Mouse (Mus musculus): Measurements from ENCODE around the gene Atl1.

The Atl1 gene

DNA sequence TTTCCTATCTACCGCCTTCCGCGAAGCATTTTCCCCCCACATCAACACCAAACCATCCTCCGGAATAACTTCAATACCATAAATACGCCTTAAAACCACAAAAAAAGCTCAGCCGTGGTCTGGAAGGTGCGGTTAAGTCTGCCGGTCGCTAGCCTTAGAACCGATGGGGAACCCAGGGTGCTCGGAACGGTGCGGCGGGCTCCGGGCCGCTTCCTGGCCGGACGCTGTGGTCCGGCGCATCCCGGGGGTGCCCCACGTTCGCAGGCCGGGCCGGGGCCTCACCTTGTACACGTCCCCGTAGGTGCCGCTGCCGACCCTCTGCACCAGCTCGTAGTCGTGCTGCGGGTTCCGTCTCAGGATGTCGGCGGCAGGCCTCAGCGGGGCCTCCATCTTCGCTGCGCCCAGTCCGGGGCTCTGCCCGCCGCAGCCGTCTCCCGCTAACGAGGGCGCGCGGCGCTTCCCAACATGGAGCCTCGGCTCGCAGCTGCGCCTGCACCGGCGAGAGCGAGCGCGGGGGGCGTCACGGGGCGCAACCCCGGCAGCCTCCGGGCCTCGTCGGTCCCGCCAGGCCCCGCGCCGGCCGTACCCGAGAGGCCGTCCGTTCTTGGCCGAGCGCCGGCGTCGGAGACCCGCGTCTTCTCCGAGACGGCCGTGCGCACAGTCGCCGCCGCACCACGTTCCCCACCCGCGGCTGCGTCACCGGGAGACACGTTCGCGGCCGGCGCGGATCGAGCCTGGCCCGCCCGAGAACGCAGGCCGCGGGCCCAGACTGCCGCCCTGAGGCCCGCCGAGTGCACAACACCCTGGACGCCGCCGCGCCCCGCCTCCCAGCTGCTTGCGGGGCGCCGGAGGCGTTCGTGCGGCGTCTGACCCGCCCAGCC, at the start of gene Atl1, which contains the start of gene Map4k5:
TSS of gene Atl1 (plus strand) at position 244 of the 881 bp plus-strand sequence.
TSS of gene Map4k5 (minus strand) at position 830 of the 881 bp plus-strand sequence.
- DNase-seq (ENCODE audit: low spot score) = peak; percentile 83

DNA sequence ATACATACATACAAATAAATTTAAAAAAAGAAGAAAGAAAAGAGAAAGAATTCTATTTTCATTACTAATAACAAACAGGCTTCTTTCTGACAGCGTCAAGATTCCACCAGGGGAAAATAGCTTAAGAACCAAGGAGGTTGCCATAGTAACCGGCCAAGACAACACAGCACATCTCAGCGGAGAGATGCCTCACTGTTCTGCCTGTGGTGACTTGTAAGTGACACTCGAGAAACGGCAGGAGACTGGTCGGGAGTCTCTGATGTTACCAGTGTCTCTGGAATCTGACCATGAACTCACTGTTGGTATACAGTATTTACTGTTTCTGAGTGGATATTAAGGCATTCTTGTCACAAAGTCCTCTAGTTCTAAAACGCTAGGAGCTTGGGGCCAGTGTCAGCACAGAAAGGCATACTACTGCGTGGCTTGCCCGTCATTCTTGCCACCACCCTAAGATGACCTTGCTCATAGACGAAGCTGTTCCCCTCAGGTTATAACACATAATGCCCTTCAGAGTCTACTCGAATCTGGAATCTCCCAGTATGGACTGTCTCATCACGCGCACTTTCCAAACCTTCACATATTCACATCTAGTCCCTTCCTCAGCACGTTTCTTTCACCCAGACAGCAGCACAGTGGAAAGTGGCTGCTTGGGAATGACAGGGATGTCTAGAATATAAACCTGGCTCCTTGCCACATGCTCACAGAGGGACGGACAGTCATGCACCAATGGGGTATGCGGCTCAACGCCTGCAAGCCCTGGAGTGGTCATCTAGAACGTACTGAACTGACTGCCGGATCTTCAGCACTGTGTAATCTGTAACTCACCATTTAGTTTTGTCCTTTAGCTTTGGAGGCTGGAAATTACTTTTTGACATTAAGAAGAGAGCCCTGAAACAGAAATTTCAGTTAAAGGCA, 48.6 kb upstream of the Atl1 start:
- DNase-seq (ENCODE audit: low spot score) = no peak

- no peak for DNase-seq (ENCODE audit: low spot score)
Observed at GRCm38 (mm10) chr12:69845722-69846121, 46.7 kb upstream of the Atl1 start.

DNA sequence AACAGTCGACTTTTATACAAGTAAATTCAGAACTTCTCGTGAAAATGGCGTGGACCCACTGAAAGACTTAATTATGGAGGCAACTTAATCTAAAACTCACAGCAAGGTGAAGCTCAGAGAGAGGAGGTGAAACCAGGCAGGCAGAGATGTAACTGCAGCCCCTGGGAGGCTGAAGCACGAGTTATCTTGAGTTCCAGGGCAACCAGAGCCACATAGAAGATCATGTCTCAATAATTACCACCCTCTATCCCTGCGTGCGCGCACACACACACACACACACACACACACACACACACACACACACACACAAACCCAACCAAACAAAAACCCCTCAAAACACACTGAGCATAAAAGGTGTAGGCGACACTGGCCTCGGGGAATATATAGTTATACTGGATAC, 45.9 kb upstream of the Atl1 start:
- DNase-seq (ENCODE audit: low spot score) = no peak

DNA sequence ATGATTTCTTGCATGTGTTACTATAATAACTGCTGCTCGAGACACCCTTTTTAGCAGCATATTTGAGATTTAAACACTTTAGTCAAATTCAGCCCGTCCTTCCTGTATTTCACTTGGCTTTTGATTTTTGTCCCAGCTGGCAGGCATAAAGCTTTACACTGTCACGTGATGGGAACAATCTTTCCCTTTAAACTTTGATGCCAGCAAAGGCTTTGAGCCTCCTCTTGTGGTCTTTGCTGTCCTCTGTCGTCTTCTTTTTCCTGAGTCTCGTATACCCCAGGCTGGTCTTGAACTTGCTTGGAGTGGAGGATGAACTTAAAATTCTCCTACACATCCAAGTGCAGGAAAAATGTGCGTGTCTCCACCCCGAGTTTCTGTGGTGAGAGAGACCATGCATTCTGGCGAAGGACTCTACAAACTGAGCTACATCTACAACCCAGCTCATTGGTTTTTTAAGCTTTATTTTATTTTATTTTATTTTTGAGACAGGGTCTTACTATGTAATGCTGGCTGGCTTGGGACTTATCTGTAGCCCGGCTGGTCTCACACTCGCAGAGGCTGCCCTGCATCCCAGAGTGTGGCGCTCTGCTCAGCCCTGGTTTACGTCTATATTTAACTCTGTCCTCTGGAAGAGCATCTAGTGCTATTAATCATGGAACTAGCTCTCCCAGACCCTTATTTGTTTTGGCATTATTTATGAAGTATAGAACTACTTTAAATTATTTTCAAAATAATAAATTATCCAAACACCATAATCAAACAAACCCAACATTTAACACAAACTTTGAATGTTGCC, 44.1 kb upstream of the Atl1 start:
- no peak for DNase-seq (ENCODE audit: low spot score)

- DNase-seq (ENCODE audit: low spot score) = no peak
Observed at GRCm38 (mm10) chr12:69852288-69852687, 40.1 kb upstream of the Atl1 start.

DNA sequence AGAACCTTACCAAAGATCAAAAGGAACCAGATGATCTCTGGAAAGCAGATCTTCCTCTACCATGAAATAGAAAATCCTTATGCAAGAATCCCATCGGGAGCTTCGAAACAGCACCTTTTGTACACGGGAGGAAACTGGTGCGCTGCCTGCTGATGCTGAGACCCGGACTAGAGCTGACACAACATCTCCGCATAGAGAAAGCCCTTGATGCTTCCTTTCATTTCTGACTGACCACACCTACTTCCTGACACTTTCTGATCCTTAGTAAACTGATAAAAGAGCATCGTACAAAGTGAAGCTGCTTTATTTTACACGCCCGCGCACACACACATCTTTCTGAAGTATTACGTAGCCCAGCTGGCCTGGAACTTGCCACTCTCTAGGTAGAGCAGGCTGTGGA, 39.0 kb upstream of the Atl1 start:
- DNase-seq (ENCODE audit: low spot score) = no peak

GRCm38 (mm10) chr12:69853942-69854341, 38.5 kb upstream of the Atl1 start:
- no peak for DNase-seq (ENCODE audit: low spot score)

- no peak for DNase-seq (ENCODE audit: low spot score)
Observed at GRCm38 (mm10) chr12:69855641-69856300, 36.6 kb upstream of the Atl1 start.

- DNase-seq (ENCODE audit: low spot score) = no peak
Observed at GRCm38 (mm10) chr12:69856398-69856797, 36.0 kb upstream of the Atl1 start.

DNA sequence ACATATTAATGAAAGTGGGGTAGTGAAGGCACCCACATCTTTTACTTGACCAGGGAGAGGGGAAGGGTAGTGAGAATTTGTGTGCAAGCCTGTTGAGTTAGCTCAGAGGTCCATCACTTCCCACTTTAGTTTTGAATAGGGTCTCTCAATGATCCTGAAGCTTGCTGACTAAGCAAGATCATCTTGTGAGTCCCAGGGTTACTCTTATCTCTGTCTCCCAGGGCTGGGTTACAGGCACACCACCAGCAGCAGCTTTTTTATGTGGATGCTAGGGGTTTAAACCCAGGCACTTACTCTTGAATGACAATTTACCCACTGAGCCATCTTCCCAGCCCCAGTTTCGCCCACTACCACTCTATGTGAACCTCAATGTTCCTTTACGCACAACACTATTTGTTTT, 34.8 kb upstream of the Atl1 start:
- no peak for DNase-seq (ENCODE audit: low spot score)

- DNase-seq (ENCODE audit: low spot score) = no peak
Observed at GRCm38 (mm10) chr12:69858847-69859246, 33.6 kb upstream of the Atl1 start.

DNA sequence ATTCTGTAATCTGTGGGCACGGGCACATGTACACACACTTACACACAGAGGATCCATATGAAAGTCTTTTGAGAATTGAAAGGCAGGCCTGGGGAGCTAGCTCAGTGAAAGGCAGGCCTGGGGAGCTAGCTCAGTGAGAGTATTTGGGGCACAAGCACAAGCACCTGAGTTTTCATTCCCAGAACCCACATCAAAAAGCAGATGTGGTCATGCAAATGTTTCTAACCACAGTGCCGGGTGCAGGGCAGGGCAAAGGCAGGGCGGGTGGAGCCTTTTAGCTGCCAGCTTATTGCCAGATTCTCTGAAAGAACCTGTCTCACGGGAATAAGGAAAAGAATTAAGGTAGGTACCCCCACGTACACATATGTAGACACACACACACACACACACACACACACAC, 28.9 kb upstream of the Atl1 start:
- no peak for DNase-seq (ENCODE audit: low spot score)

- DNase-seq (ENCODE audit: low spot score) = no peak
Observed at GRCm38 (mm10) chr12:69864164-69864692, 28.2 kb upstream of the Atl1 start.

DNA sequence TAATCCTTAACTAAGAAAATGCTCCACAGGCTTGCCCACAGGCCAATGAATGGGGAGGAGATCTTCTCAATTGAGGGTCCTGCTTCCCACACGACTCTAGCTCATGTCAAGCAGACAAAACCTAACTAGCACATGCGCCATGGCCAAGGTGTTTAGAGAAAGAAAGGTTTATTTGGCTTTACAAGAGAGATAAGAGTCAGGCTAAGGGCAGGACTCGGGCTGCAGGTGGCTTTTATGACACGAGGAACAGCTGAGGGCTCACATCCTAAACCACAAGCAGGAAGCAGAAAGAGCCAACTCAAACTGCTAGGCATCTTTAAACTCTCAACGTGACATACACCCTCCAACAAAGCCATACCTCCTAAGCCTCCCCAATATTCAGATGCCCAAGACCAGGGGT, 25.1 kb upstream of the Atl1 start:
- no peak for DNase-seq (ENCODE audit: low spot score)

- DNase-seq (ENCODE audit: low spot score) = no peak
Observed at GRCm38 (mm10) chr12:69871632-69872031, 20.8 kb upstream of the Atl1 start.

DNA sequence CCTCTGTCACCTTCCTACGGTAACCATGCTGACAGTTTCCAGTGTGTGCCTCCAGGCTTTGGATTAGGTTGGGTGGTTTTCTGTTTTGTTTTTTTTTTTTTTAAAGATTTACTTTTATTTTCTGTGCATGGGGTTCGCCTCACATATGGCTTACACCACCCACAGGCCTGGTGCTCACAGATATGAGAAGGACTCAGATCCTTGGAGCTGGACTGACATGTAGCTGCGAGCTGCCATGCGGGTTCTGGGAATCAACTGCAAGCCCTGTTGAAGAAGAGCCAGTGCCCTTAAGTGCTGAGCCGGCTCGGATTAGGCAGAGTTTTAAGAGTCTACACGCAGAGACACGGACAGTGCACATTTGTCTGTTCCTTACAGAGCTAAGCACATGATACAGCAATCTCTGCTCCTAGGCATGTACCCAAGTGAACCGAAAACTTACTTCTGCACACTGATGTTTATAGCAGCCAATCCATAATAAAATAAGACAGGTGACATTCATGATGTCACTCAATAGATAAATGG, 14.5 kb upstream of the Atl1 start:
- no peak for DNase-seq (ENCODE audit: low spot score)

GRCm38 (mm10) chr12:69879172-69879665, 13.2 kb upstream of the Atl1 start:
- no peak for DNase-seq (ENCODE audit: low spot score)

- DNase-seq (ENCODE audit: low spot score) = no peak
Observed at GRCm38 (mm10) chr12:69879739-69880138, 12.7 kb upstream of the Atl1 start.

DNA sequence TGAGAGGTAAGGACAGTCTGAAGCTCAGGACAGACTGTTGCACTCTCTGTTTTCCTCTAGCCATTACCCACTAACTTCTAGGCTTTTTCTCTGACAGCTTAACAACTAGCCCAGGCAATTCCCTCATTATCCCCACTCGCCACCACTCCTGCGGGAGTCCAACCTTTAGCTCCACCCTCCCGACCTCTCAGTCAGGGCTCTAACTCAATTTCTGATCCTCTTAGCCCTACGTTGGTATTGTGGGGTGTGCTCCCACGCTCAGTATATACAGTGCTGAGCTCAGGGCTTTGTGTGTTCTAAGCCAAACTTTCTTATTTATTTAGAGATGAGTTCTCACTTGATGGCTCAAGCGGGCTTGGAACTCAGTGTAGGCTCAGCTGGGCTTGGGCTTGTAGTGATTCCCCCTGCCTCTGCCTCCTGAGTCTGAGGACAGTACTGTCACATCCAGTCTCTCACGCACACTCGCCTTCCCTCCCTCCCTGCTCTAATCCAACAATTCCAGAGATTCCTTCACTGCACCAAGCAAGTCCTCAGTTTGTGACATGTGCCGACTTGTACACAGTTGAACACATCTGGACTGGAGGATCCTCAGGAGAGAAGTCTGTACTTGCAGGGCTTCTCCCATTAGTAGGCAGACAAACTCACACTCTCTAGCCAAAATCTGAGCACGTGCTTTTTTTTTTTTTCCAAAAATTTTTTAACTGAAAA, 11.1 kb upstream of the Atl1 start:
- DNase-seq (ENCODE audit: low spot score) = no peak
